Mouse (Mus musculus): ENCODE measurements around the gene Llgl2. TPM values are rescaled to one million over a fixed set of nuclear protein-coding genes. Genes with fewer than 3 reads are reported as not detected.
A peak's percentile ranks its signal among the peaks of the same experiment; 100 is the strongest.

The Llgl2 gene
- polyA plus RNA-seq, 1 experiment from 2014 or later: 9.5 TPM

GRCm38 (mm10) chr11:115792353-115792752 is 31.5 kb upstream of the Llgl2 start:
- Histone ChIP-seq H3K9me3 (no peaks in the 10 kb centered on the region), H3K27ac (no peak overlapping the region), H3K27me3 (no peaks in the 10 kb centered on the region), H3K4me2 (no peak overlapping the region), H3K4me1 (no peaks in the 10 kb centered on the region), H3K4me3 (no peak overlapping the region), H3K36me3 (peaks cover 94% of the 10 kb centered on the region), H3K9ac (no peak overlapping the region)
- 87% methylated on average over 14 of the region's 14 CpGs for WGBS
- no peak for ATAC-seq (ENCODE audit: insufficient number of reproducible peaks, insufficient read depth, low FRiP score, low TSS enrichment, low read depth)

GRCm38 (mm10) chr11:115796898-115797297 is 27.0 kb upstream of the Llgl2 start:
- Histone ChIP-seq H3K4me3 (no peak overlapping the region), H3K4me2 (no peak overlapping the region), H3K9ac (no peak overlapping the region), H3K27me3 (no peaks in the 10 kb centered on the region), H3K9me3 (no peaks in the 10 kb centered on the region), H3K4me1 (peaks cover 8% of the 10 kb centered on the region; the same call in 1 of the 2 replicates), H3K27ac (peak overlapping the region; percentile 23; the same call in 1 of the 2 replicates), H3K36me3 (peaks cover 99% of the 10 kb centered on the region)
- WGBS: 85% methylated on average over 15 of the region's 15 CpGs
- ATAC-seq (ENCODE audit: insufficient number of reproducible peaks, insufficient read depth, low FRiP score, low TSS enrichment, low read depth): no peak

GRCm38 (mm10) chr11:115797665-115798064 is 26.2 kb upstream of the Llgl2 start:
- 83% methylated on average over 9 of the region's 9 CpGs for WGBS
- no peak overlapping the region for H3K9ac ChIP-seq
- no peak for ATAC-seq (ENCODE audit: insufficient number of reproducible peaks, insufficient read depth, low FRiP score, low TSS enrichment, low read depth)
- H3K4me2 ChIP-seq: no peak overlapping the region
- no peaks in the 10 kb centered on the region for H3K27me3 ChIP-seq
- no peaks in the 10 kb centered on the region for H3K9me3 ChIP-seq
- H3K4me3 ChIP-seq: no peak overlapping the region
- peaks cover 99% of the 10 kb centered on the region for H3K36me3 ChIP-seq
- peaks cover 8% of the 10 kb centered on the region; the same call in 1 of the 2 replicates for H3K4me1 ChIP-seq
- H3K27ac ChIP-seq: no peak overlapping the region

- Histone ChIP-seq H3K4me2 (no peak overlapping the region), H3K4me1 (peaks cover 8% of the 10 kb centered on the region; the same call in 1 of the 2 replicates), H3K27me3 (no peaks in the 10 kb centered on the region), H3K36me3 (peaks cover 95% of the 10 kb centered on the region), H3K9ac (no peak overlapping the region), H3K27ac (no peak overlapping the region), H3K9me3 (no peaks in the 10 kb centered on the region), H3K4me3 (no peak overlapping the region)
- 89% methylated on average over 18 of the region's 18 CpGs for WGBS
- ATAC-seq (ENCODE audit: insufficient number of reproducible peaks, insufficient read depth, low FRiP score, low TSS enrichment, low read depth): no peak
Measured at GRCm38 (mm10) chr11:115800981-115801380, 22.9 kb upstream of the Llgl2 start.

GRCm38 (mm10) chr11:115803072-115803709 is 20.7 kb upstream of the Llgl2 start:
- Histone ChIP-seq H3K36me3 (peaks cover 95% of the 10 kb centered on the region), H3K9me3 (no peaks in the 10 kb centered on the region), H3K27ac (no peak overlapping the region), H3K27me3 (no peaks in the 10 kb centered on the region), H3K4me1 (peaks cover 26% of the 10 kb centered on the region), H3K9ac (no peak overlapping the region), H3K4me3 (no peak overlapping the region), H3K4me2 (no peak overlapping the region)
- ATAC-seq (ENCODE audit: insufficient number of reproducible peaks, insufficient read depth, low FRiP score, low TSS enrichment, low read depth): no peak
- 92% methylated on average over 24 of the region's 24 CpGs for WGBS

GRCm38 (mm10) chr11:115805005-115805404 is 18.8 kb upstream of the Llgl2 start:
- 91% methylated on average over 7 of the region's 7 CpGs for WGBS

GRCm38 (mm10) chr11:115806154-115806553 is 17.7 kb upstream of the Llgl2 start:
- Histone ChIP-seq H3K4me2 (no peak overlapping the region), H3K36me3 (peaks cover 81% of the 10 kb centered on the region), H3K4me1 (peaks cover 48% of the 10 kb centered on the region), H3K4me3 (no peak overlapping the region), H3K9ac (no peak overlapping the region), H3K27me3 (no peaks in the 10 kb centered on the region), H3K27ac (no peak overlapping the region), H3K9me3 (no peaks in the 10 kb centered on the region)
- WGBS: 91% methylated on average over 10 of the region's 10 CpGs
- ATAC-seq (ENCODE audit: insufficient number of reproducible peaks, insufficient read depth, low FRiP score, low TSS enrichment, low read depth): no peak

More at GRCm38 (mm10) chr11:115805005-115805404, 18.8 kb upstream of the Llgl2 start:
- no peak overlapping the region for H3K27ac ChIP-seq
- no peaks in the 10 kb centered on the region for H3K27me3 ChIP-seq
- H3K4me1 ChIP-seq: peaks cover 37% of the 10 kb centered on the region
- no peak for ATAC-seq (ENCODE audit: insufficient number of reproducible peaks, insufficient read depth, low FRiP score, low TSS enrichment, low read depth)
- H3K4me2 ChIP-seq: no peak overlapping the region
- peaks cover 81% of the 10 kb centered on the region for H3K36me3 ChIP-seq
- H3K4me3 ChIP-seq: no peak overlapping the region
- H3K9me3 ChIP-seq: no peaks in the 10 kb centered on the region
- H3K9ac ChIP-seq: no peak overlapping the region

GRCm38 (mm10) chr11:115807306-115807705 is 16.5 kb upstream of the Llgl2 start:
- H3K4me1 ChIP-seq: peaks cover 60% of the 10 kb centered on the region
- WGBS: 63% methylated on average over 6 of the region's 6 CpGs
- no peak for ATAC-seq (ENCODE audit: insufficient number of reproducible peaks, insufficient read depth, low FRiP score, low TSS enrichment, low read depth)
- no peaks in the 10 kb centered on the region for H3K9me3 ChIP-seq
- H3K27ac ChIP-seq: peak overlapping the region; percentile 80; the same call in 1 of the 2 replicates
- H3K9ac ChIP-seq: no peak overlapping the region
- H3K4me2 ChIP-seq: peak overlapping the region; percentile 94; the same call in 1 of the 2 replicates
- no peaks in the 10 kb centered on the region for H3K27me3 ChIP-seq
- no peak overlapping the region for H3K4me3 ChIP-seq
- peaks cover 79% of the 10 kb centered on the region for H3K36me3 ChIP-seq

GRCm38 (mm10) chr11:115807971-115808370 is 15.9 kb upstream of the Llgl2 start:
- Histone ChIP-seq H3K9ac (peak overlapping the region; percentile 40; the same call in 1 of the 2 replicates), H3K27ac (peak overlapping the region; percentile 80), H3K4me2 (peak overlapping the region; percentile 94), H3K9me3 (no peaks in the 10 kb centered on the region), H3K27me3 (no peaks in the 10 kb centered on the region), H3K4me3 (peak overlapping the region; percentile 15; the same call in 1 of the 2 replicates), H3K4me1 (peaks cover 65% of the 10 kb centered on the region), H3K36me3 (peaks cover 72% of the 10 kb centered on the region)
- WGBS: 69% methylated on average over 11 of the region's 11 CpGs
- ATAC-seq (ENCODE audit: insufficient number of reproducible peaks, insufficient read depth, low FRiP score, low TSS enrichment, low read depth): no peak

- Histone ChIP-seq H3K4me3 (peak overlapping the region; percentile 15), H3K4me2 (peak overlapping the region; percentile 94), H3K4me1 (peaks cover 65% of the 10 kb centered on the region), H3K36me3 (peaks cover 64% of the 10 kb centered on the region), H3K27me3 (no peaks in the 10 kb centered on the region), H3K9ac (peak overlapping the region; percentile 63), H3K9me3 (no peaks in the 10 kb centered on the region), H3K27ac (peak overlapping the region; percentile 80)
- ATAC-seq (ENCODE audit: insufficient number of reproducible peaks, insufficient read depth, low FRiP score, low TSS enrichment, low read depth): peak; percentile 29; the same call in 1 of the 2 replicates
- 30% methylated on average over 10 of the region's 10 CpGs for WGBS
Measured at GRCm38 (mm10) chr11:115808696-115809310, 15.0 kb upstream of the Llgl2 start.

- WGBS: 60% methylated on average over 8 of the region's 8 CpGs
- H3K27me3 ChIP-seq: no peaks in the 10 kb centered on the region
- H3K4me2 ChIP-seq: peak overlapping the region; percentile 94
- peak overlapping the region; percentile 15 for H3K4me3 ChIP-seq
- no peaks in the 10 kb centered on the region for H3K9me3 ChIP-seq
- peaks cover 69% of the 10 kb centered on the region for H3K4me1 ChIP-seq
- peaks cover 60% of the 10 kb centered on the region for H3K36me3 ChIP-seq
- H3K27ac ChIP-seq: peak overlapping the region; percentile 80
- H3K9ac ChIP-seq: peak overlapping the region; percentile 63
- no peak for ATAC-seq (ENCODE audit: insufficient number of reproducible peaks, insufficient read depth, low FRiP score, low TSS enrichment, low read depth)
Measured at GRCm38 (mm10) chr11:115809311-115809781, 14.5 kb upstream of the Llgl2 start.

- no peaks in the 10 kb centered on the region for H3K27me3 ChIP-seq
- 75% methylated on average over 14 of the region's 14 CpGs for WGBS
- peak overlapping the region; percentile 95 for H3K4me3 ChIP-seq
- no peaks in the 10 kb centered on the region for H3K9me3 ChIP-seq
- peaks cover 49% of the 10 kb centered on the region for H3K36me3 ChIP-seq
- ATAC-seq (ENCODE audit: insufficient number of reproducible peaks, insufficient read depth, low FRiP score, low TSS enrichment, low read depth): no peak
- peaks cover 73% of the 10 kb centered on the region for H3K4me1 ChIP-seq
- peak overlapping the region; percentile 94 for H3K4me2 ChIP-seq
- H3K9ac ChIP-seq: peak overlapping the region; percentile 6
- peak overlapping the region; percentile 80 for H3K27ac ChIP-seq
Measured at GRCm38 (mm10) chr11:115810377-115810776, 13.5 kb upstream of the Llgl2 start.

All from embryonic facial prominence, embryonic 13.5 days (tissue).